Mouse (Mus musculus) left cerebral cortex, postnatal 4 days (tissue): Measurements from ENCODE around the gene Zdhhc4. TPM values are rescaled to one million over a fixed set of nuclear protein-coding genes. Genes with fewer than 3 reads are reported as not detected.

Source experiments
- DNase-seq: peaks from one replicate; pipeline ENCODE4 v3.0.0-alpha.2; 2022
- intact Hi-C: fragments of 180-260 bp; cut with DNase I; formaldehyde crosslinking; loops from one replicate; pipeline ENCODE4 v1.15.1; 2025
- total RNA-seq, 2 experiments: library from RNA; stranded (reverse); gene quantifications; 2 replicates each; pipeline ENCODE4 v1.2.3; 2021

Zdhhc4 gene
- total RNA-seq, 2 experiments from 2014 or later, result 37.9 to 44.8 TPM

GRCm38 (mm10) chr5:143334418-143335088 lies 5.5 kb upstream of the Zdhhc4 start:
- no peak for DNase-seq
- intact Hi-C loops, result loop anchor here (5.0 kb wide), 1 partner anchor 88 kb away; no protein-coding TSS in a partner anchor

DNA sequence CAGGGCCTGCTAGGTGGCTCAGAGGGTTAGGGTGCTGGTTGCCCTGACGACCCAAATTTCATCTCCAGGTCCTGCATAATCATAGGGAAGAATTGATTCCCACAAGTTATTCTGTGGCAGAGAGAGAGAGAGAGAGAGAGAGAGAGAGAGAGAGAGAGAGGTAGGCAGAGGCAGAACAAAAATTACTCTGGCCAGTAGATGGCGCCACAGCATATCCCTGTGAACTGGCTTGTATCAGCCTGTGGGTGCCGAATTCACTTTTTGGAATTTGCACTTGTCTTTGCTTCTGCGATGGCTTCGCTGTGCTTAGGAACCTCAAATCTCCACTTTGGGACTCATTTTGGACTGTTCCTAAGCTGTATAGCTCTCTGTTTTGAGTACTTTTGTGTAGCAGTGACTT lies 4.8 kb upstream of the Zdhhc4 start:
- intact Hi-C loops, result loop anchor here (5.0 kb wide), 1 partner anchor 88 kb away; no protein-coding TSS in a partner anchor
- peak; percentile 84 for DNase-seq

- intact Hi-C loops, result no loop called here
- no peak for DNase-seq
These were observed 11.8 kb downstream of the Zdhhc4 start for GRCm38 (mm10) chr5:143317288-143317610.

DNA sequence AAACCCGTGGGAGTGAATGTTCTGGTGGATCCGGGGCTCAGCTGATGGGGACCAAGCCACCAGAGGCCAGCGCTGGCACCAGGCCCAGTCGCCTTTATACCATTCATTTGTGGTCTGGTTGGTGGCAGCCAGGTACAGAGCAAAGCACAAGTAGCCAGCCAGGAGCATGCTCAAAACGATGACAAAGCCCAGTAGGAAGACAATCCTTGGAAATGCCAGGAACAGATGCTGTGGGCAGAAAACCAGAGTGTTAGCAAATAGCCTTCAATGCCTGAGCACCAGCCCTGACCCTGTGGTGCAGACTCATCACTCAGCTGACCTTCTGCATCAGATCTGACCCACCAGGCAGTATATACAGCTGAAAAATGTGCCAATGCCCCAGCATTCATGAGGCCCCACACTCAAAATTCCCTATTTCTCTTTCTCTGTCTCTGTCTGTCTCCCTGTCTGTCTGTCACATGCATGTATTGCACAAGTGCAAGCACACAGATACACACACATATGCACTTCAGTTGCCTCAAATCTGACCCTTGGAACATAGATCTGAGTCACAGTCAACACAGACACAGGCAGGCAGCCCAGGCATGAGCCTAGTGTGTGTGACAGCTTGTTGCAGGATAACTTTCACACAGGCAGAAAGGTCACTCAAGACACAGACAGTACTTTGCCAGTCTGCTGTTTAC lies 12.3 kb downstream of the Zdhhc4 start:
- intact Hi-C loops, result no loop called here
- no peak for DNase-seq

DNA sequence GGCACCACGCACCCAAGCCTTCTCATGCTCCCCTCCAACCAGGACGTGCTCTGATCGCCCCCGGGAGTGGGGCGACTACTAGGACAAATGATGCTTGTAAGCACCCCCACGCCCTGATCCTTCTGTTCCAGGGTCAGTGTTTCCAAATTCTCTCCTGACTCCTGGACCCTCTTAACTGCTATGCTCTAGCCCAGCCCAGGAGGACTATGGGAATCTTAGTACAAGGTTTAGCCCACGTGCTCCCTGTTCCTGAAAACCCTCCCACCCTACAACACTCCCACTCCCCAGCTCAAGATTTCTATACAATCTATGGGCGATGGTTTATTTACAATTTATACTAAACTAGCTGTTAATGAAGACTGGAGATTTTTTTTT lies 13.6 kb downstream of the Zdhhc4 start:
- intact Hi-C loops, result no loop called here
- DNase-seq, result no peak

DNA sequence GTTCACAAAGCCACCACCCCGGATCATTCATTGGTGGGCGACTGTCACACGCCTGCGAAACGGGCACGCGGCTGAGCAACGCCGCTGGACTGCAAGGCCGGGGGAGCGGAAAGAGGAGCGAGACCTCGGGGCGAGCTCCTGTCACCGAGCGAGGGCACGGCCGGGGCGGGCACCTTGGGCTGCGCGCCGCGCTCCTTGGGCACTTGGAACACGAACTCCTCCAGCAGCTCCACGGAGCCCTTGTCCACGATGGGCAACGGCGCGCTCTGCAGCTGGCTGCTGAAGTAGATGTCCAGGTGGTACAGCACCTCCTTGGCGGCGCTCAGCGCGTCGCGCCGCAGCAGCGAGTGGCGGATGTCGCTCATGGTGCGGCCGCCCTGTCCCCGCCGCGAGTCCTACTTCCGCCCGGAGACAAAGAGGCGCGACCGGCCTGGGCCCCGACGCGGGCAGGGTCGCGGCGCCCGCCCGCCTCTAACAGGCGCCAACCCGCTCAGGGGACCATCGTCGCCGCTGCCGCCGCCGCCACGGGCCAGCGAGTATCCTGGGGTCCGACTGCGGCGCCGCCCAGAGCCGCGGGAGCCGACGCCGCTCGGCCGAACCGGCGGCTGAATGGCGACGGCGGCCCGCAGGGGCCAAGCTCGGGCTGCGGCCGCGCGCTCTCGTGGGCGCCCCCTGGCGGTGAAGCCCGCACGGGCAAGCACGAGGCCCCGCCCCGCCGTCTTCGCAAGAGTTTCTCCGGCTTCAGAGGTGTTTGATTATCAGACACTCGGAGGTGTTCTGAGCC lies 14.1 kb downstream of the Zdhhc4 start, which contains the start of gene E130309D02Rik:
Gene E130309D02Rik (minus strand): TSS at position 631 of the 784 bp plus-strand sequence.
- peak; percentile 91 for DNase-seq
- intact Hi-C loops, result no loop called here

DNA sequence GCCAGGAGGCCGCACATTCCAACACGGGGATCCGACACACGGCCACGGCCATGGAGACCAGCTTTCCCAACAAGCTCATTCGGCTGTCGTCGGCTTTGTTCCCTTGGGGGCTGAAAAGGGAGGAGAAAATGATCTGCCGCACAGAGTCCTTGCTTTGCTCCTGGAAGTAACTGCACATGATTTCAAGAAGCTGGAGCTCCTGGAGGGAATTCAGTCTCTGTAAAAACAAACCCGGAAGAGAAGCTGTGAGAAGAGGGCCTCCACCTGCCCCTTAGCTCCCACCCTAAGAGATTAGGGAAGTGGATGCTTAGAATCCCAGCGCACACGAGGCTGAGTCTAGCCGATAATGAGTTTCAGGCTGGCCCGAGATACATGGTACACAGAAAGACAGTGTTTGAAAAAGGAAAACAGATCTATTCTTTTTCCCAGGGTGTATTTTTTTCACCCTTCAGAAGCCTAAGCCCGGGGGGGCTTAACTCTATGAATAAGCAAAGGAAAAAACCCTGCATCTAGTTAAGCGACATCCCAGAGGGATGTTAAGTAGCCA lies 14.8 kb downstream of the Zdhhc4 start:
- DNase-seq, result no peak
- intact Hi-C loops, result no loop called here

DNA sequence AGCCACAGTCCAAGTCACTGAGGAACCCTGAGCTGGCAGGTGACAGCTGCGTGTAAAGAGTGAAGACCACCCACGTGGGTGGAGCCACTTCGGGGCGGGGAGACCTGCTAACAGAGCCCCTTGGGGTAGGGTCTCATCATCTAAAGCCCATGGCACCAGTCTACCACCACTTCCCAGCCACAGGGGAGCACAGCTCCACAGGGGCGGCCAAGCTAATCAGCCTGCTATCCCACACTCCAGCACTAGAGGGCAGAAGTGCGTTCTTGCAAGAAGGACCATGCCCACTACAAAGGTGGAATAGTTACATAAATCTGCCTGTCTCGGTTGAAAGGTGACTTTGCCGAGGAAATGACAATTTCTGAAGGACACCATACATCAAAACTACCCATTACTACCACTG lies 17.2 kb downstream of the Zdhhc4 start:
- intact Hi-C loops, result no loop called here
- DNase-seq, result peak; percentile 80

GRCm38 (mm10) chr5:143309916-143310315 lies 19.1 kb downstream of the Zdhhc4 start:
- no peak for DNase-seq
- intact Hi-C loops, result no loop called here

DNA sequence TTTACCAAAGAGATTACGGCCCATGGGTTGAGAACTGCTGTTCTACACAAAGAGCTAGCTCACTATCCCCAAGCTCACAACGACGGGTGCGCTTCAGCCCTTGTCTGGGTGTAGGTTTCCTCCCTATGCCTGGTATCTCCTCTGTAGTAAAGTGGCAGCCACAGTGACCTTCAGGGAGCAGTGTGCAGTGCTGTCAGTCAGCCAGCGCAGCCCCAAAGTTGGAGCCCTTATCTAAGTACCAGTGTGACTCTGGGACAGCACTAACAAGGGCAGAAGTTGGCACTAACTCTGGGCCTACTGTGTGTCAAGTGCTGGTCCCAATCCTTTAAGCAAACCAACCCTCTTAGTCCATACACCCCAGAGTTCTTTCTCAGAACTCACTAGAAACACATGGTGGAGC lies 20.2 kb downstream of the Zdhhc4 start:
- intact Hi-C loops, result no loop called here
- DNase-seq, result no peak

DNA sequence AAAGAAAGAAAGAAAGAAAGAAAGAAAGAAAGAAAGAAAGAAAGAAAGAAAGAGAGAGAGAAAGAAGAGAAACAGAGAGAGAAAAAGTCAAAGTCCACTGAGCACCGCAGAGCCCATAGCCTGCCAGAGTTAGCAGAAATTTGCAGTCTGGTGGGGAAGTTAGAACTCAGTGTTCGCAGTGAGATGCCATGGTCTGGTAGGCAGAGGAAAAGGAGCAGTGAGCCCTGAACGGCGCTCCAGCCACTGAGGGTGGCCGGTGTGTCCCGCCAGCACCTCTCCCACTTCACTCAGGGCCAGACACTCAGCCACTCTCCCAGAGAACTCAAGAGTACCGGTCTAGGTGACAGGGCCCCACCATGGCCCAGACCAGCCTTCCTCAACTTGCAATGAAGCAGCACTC lies 24.8 kb downstream of the Zdhhc4 start:
- intact Hi-C loops, result no loop called here
- no peak for DNase-seq

GRCm38 (mm10) chr5:143301296-143301695 lies 27.8 kb downstream of the Zdhhc4 start:
- intact Hi-C loops, result no loop called here
- no peak for DNase-seq

- intact Hi-C loops, result no loop called here
- peak; percentile 67 for DNase-seq
These were observed 29.4 kb downstream of the Zdhhc4 start for GRCm38 (mm10) chr5:143299686-143300085.

- no peak for DNase-seq
- intact Hi-C loops, result no loop called here
These were observed 30.7 kb downstream of the Zdhhc4 start for GRCm38 (mm10) chr5:143298391-143298790.

GRCm38 (mm10) chr5:143297986-143298385 lies 31.1 kb downstream of the Zdhhc4 start:
- intact Hi-C loops, result no loop called here
- no peak for DNase-seq

GRCm38 (mm10) chr5:143295330-143295729 lies 33.7 kb downstream of the Zdhhc4 start:
- intact Hi-C loops, result no loop called here
- no peak for DNase-seq

GRCm38 (mm10) chr5:143294862-143295261 lies 34.2 kb downstream of the Zdhhc4 start:
- intact Hi-C loops, result no loop called here

DNA sequence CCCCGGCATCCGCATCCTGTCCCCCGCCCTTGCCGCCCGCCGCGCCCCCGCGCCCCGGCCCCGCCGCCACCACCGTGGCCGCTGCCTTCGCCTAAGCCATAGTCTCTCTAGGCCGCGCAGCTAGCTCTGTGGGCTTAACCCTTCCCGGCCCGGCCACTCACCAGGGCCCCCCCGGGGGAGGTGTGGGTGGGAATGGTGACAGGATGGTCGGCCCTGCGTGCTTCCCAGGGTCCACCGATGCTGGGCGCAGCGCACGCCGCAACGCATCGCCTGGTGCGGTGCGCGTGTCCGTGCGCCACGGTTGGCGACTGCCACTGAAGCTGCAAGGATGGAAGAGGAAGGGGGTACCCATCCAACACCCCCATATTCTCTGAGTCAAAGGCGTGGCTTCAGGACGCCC lies 35.7 kb downstream of the Zdhhc4 start, which contains the start of gene Zfp853:
Gene Zfp853 (minus strand): TSS at position 220 of the 400 bp plus-strand sequence.
- intact Hi-C loops, result no loop called here
- DNase-seq, result peak; percentile 28

More at GRCm38 (mm10) chr5:143294862-143295261, 34.2 kb downstream of the Zdhhc4 start:
- no peak for DNase-seq

DNA sequence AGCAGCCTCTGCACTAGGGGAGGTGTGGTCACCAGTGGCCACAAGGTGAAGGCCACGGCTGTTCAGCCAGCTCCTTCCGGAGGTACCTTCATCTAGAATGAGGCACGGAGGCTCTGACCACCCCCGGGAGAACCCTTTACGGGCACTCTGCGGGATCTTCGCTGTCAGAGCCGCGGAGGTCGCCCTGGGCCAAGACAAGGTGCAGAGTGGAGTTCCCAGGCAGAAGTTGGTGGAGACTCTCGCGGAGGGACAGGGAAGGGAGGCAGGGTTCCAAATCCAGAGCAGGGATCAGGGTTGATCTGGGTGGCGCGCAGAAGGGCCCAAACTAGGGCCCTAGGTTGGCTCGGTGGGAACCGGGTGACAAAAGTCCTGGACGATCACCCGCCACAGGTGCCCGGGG lies 36.2 kb downstream of the Zdhhc4 start:
- intact Hi-C loops, result no loop called here

DNA sequence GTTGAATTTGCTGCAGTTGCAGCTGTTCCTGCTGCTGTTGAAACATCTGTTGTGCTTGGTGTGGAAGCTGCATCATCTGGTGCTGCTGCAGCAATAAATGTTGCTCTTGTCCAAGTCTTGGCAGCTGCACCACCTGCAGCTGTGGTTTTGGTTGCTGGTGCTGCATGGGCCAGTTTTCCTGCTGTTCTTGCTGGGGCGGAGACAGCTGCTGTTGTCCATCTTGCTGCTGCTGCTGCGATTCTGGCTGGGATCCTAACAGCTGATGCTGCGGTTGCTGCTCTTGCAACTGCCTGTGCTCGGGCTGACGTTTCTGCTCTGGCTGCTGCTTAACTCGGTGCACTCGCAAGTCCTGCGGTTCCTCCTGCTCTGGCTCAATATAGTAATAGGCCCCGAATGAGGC lies 39.8 kb downstream of the Zdhhc4 start:
- DNase-seq, result no peak
- intact Hi-C loops, result no loop called here

More for the DNA sequence above, 36.2 kb downstream of the Zdhhc4 start:
- DNase-seq, result no peak

GRCm38 (mm10) chr5:143288378-143288911 lies 40.6 kb downstream of the Zdhhc4 start:
- DNase-seq, result no peak
- intact Hi-C loops, result no loop called here
